Mouse (Mus musculus): ENCODE measurements around the gene Cracr2b. TPM values are rescaled to one million over a fixed set of nuclear protein-coding genes. Genes with fewer than 3 reads are reported as not detected.
"Not testable (repeated sequence)": the region's sequence is repeated elsewhere in the genome, so short reads cannot be mapped to it uniquely, and the experiment has no call there.

The Cracr2b gene
- polyA plus RNA-seq, 1 experiment from 2014 or later = 8.3 TPM

DNA sequence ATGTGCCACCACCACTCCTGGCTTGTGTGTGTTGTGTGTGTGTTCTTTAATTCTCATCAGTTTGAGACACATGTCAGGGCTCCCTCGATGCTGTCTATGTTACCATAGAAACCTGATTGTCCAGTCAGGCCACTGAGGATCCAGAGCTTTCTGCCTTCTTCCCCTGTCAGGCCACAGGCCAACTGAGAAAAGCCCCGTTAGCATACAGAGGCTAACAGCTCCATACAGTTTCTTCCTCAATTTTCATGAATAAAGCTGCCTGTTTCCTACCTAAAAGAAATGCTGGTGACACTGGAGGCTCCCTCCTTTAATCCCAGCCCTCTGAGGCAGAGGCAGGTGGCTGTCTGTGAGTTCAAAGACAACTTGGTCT is 24.4 kb upstream of the Cracr2b start:
- DNase-seq (ENCODE audit: low spot score) = no peak
- Histone ChIP-seq H3K9me3 (no peaks in the 10 kb centered on the region), H3K4me1 (peaks cover 62% of the 10 kb centered on the region), H3K27me3 (replicated peaks; ENCODE audit: low read depth, poor library complexity, severe bottlenecking) (no peaks in the 10 kb centered on the region), H3K4me3 (peak overlapping the region; percentile 66), H3K27ac (replicated peaks) (peak overlapping the region; percentile 88), H3K36me3 (replicated peaks) (peaks cover 69% of the 10 kb centered on the region)
- 59% methylated on average over 2 of the region's 2 CpGs for WGBS

DNA sequence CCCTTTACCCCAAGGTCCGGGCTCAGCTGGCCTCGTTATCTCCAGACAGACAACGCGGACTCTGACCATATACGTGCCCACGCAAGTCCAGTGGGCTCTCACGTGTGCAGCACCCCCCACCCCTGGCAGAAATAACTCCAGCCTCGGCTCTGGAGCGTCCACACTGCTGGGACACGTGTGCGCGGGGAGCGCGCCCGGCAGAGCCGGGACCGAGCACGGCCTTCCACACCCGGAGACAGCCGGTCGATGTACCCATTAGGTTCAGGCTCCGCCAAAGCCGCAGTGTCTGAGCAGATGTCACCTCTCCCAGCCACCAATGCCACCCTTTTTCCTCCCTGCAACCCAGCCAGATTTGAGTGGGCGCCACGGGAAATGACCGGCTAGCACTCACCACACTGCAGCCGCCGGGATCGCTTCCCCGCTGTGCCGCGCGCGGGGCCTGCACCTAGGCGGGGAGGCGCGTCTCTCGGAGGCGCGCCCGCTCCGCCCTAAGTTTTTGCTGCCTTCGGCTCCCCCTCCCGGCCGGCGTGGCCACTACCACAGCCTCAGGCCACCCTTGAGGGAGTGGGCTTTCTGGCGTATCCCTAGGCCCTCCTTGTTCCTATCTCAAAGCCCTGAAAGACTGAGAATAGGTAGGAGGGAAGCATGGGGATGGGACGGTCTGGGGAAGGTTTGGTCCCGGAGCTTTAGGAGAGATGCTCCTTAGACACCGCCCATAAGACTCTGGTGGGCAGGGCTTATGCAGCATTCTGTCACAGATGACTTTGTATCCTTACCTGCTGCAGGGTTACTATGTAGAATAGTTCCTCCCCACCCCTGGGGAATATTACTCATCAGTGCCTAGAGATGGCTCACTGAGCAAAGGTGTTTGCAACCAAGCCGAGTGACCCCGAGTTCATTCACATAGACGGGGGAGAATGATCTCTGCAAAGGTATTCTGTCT is 23.4 kb upstream of the Cracr2b start, which contains the start of gene Slc25a22:
Gene Slc25a22, minus strand, starts transcription at position 715 of the 943 bp plus-strand sequence.
- DNase-seq (ENCODE audit: low spot score) = peak; percentile 89
- Histone ChIP-seq H3K4me1 (peaks cover 71% of the 10 kb centered on the region), H3K9me3 (no peaks in the 10 kb centered on the region), H3K27me3 (replicated peaks; ENCODE audit: low read depth, poor library complexity, severe bottlenecking) (no peaks in the 10 kb centered on the region), H3K36me3 (replicated peaks) (peaks cover 69% of the 10 kb centered on the region), H3K27ac (replicated peaks) (peak within 1 kb of the TSS; percentile 88), H3K4me3 (peak within 1 kb of the TSS; percentile 66)
- WGBS = 6% methylated on average over 53 of the region's 53 CpGs

DNA sequence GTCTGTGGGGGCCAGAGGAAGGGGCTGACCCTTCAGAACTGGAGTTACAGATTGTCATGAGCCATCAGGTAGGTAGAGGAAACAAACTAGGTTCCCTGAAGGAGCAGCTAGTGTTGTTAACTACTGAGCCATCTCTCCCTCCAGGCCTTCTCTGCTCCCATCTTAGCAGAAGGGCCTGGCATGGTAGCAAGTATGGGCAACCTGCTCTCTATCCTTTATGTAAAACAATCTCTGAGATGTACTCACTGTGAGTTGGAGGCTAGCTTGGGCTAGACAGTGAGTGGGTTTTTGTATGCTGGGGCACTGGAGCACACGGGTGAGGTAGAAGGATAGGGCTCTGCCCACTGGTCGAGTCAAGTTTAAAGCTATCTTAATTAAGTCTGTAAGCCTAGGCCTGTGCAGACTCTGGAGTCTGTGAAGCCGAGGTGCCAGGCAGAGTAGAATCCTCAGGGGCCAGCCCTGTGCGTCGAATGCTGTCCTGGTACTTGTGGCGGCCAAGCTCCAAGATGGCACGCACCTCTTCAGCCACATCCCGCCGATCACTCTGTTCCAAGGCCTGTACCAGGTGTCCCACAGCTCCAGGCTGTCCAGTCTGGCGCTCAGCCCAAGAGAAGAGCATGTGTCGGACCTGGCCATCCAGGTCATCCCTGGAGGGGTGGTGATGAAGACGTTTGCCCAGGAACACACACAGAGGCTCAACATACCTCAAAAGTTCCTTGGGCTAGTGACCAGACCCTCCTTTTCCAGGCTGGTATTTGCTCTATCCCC is 22.5 kb upstream of the Cracr2b start:
- no peak for DNase-seq (ENCODE audit: low spot score)
- Histone ChIP-seq H3K27ac (replicated peaks) (no peak overlapping the region), H3K4me3 (no peak overlapping the region), H3K9me3 (no peaks in the 10 kb centered on the region), H3K27me3 (replicated peaks; ENCODE audit: low read depth, poor library complexity, severe bottlenecking) (no peaks in the 10 kb centered on the region), H3K4me1 (peaks cover 73% of the 10 kb centered on the region), H3K36me3 (replicated peaks) (peaks cover 63% of the 10 kb centered on the region)
- WGBS = 94% methylated on average over 12 of the region's 12 CpGs

DNA sequence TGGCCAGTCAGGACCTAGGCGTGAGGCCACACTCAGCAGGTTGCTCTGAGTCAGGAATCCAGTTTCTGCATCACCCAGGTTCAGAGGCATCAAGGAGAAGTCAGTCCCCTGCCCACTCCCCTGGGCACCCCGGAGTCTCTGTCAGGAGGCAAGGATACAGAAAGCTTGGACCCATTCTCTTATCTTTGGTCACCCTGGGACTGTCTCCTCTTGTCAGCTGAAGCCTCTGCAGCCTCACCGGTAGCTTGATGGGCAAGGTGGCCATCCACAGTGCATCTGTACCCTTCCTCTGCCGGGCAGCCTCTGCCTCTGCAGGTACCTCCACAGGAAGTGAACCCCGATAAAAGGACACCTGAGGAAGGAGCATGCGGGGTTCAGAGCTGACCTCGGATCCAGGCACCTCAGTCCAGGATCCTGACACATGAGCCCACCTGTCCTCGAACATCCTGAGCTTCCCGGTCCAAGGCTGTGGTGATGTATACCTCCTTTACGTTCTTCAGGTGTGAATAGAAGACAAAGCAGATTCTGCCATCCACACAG is 21.7 kb upstream of the Cracr2b start:
- WGBS = 95% methylated on average over 10 of the region's 10 CpGs
- H3K4me3 ChIP-seq = no peak overlapping the region; the same call in 1 of the 2 replicates
- no peak overlapping the region for H3K27ac ChIP-seq (replicated peaks)
- H3K4me1 ChIP-seq = peaks cover 73% of the 10 kb centered on the region
- H3K27me3 ChIP-seq (replicated peaks; ENCODE audit: low read depth, poor library complexity, severe bottlenecking) = no peaks in the 10 kb centered on the region
- H3K36me3 ChIP-seq (replicated peaks) = peaks cover 57% of the 10 kb centered on the region
- no peaks in the 10 kb centered on the region for H3K9me3 ChIP-seq
- DNase-seq (ENCODE audit: low spot score) = no peak

DNA sequence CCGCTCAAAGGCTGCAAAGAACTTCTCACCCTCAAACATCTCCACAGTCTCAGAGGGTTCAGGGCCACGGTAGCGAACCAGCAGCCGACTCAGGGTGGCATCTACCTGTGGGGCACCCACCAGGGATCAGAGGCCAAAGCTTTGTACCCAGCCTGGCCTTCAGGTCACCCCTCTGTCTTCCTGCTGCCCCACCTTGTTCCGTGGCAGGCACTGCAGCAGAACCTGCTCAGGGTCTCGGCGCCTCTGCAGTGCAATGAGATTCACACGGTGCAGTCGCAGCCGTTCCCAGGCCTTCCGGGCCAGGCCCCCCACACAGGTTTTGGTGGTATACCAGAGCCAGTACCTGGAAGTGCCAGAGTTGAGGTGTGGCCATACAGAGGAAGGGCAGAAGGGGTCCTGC is 21.1 kb upstream of the Cracr2b start:
- H3K36me3 ChIP-seq (replicated peaks) = peaks cover 57% of the 10 kb centered on the region
- 94% methylated on average over 11 of the region's 11 CpGs for WGBS

DNA sequence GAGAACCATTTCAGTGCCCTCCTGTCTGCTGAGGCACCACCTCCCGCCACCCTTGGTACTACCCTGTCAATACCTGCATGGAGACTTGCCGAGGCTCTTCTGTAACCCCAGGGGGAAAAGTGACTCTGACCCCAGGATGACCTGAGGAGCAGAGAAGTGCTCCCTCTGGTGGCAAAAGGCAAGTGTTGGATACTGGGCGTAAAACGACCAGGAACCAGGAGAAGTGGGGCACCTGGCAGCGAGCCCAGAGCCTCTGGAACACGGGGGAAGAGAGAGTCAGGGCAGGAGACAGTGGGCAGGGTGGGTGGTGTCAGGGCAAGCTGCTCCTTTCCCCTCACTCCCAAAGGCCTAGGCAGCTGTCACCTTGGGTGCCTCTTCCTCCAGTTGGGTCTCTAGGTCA is 20.3 kb upstream of the Cracr2b start:
- Histone ChIP-seq H3K27me3 (replicated peaks; ENCODE audit: low read depth, poor library complexity, severe bottlenecking) (no peaks in the 10 kb centered on the region), H3K27ac (replicated peaks) (no peak overlapping the region), H3K4me3 (0 out of 2 replicates have a peak overlapping the region, but pooled peaks have one; percentile 4), H3K36me3 (replicated peaks) (peaks cover 57% of the 10 kb centered on the region), H3K4me1 (peaks cover 62% of the 10 kb centered on the region), H3K9me3 (no peaks in the 10 kb centered on the region)
- WGBS = 36% methylated on average over 6 of the region's 6 CpGs
- peak; percentile 50 for DNase-seq (ENCODE audit: low spot score)

More for the DNA sequence above, 21.1 kb upstream of the Cracr2b start:
- Histone ChIP-seq H3K27ac (replicated peaks) (no peak overlapping the region), H3K4me1 (peaks cover 70% of the 10 kb centered on the region), H3K4me3 (no peak overlapping the region), H3K9me3 (no peaks in the 10 kb centered on the region), H3K27me3 (replicated peaks; ENCODE audit: low read depth, poor library complexity, severe bottlenecking) (no peaks in the 10 kb centered on the region)
- no peak for DNase-seq (ENCODE audit: low spot score)

DNA sequence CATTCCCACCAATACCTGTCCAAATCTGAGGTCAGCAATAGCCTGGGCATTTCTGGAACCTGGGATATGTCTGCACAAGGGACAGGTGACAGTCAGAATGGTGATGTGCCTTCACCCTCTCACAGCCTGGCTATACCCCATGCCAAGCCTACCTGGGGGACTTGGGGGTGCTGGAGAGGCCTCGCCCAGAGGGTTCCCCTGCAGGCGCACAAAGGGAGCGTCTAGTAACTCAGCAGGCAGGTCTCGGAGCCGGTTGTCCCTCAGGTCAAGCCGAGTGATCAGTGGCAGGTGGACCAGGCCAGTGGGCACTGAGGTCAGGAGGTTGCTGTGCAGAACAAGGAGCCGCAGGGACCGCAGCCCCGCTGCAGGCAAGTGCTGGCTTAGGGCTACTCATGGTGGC is 19.4 kb upstream of the Cracr2b start:
- DNase-seq (ENCODE audit: low spot score) = no peak
- no peaks in the 10 kb centered on the region for H3K27me3 ChIP-seq (replicated peaks; ENCODE audit: low read depth, poor library complexity, severe bottlenecking)
- H3K4me3 ChIP-seq = no peak overlapping the region
- WGBS = 89% methylated on average over 9 of the region's 9 CpGs
- H3K4me1 ChIP-seq = peaks cover 53% of the 10 kb centered on the region
- peaks cover 51% of the 10 kb centered on the region for H3K36me3 ChIP-seq (replicated peaks)
- H3K27ac ChIP-seq (replicated peaks) = no peak overlapping the region
- H3K9me3 ChIP-seq = no peaks in the 10 kb centered on the region

DNA sequence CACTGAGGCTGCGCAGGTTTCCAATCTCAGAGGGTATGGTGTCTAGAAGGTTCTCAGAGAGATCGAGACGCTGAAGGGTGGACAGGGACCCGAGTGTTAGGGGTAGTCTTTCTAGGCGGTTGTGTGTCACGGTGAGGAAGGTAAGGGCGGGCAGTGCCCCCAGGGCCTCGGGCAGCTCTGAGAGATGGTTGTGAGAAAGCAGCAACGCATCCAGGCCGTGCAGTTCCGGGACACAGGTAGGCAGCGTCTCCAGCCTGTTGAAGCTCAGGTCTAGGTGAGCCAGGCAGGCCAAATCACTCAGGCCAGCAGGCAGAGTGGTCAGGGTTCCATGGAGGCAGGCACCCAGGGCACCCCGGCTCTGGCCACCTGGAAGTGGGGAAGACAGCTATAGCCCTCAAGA is 18.7 kb upstream of the Cracr2b start:
- H3K9me3 ChIP-seq = no peaks in the 10 kb centered on the region
- DNase-seq (ENCODE audit: low spot score) = no peak
- H3K27ac ChIP-seq (replicated peaks) = peak overlapping the region; percentile 87; the same call in 1 of the 2 replicates
- peak overlapping the region; percentile 64 for H3K4me3 ChIP-seq
- H3K4me1 ChIP-seq = peaks cover 47% of the 10 kb centered on the region
- H3K36me3 ChIP-seq (replicated peaks) = peaks cover 51% of the 10 kb centered on the region
- 91% methylated on average over 13 of the region's 13 CpGs for WGBS
- no peaks in the 10 kb centered on the region for H3K27me3 ChIP-seq (replicated peaks; ENCODE audit: low read depth, poor library complexity, severe bottlenecking)

DNA sequence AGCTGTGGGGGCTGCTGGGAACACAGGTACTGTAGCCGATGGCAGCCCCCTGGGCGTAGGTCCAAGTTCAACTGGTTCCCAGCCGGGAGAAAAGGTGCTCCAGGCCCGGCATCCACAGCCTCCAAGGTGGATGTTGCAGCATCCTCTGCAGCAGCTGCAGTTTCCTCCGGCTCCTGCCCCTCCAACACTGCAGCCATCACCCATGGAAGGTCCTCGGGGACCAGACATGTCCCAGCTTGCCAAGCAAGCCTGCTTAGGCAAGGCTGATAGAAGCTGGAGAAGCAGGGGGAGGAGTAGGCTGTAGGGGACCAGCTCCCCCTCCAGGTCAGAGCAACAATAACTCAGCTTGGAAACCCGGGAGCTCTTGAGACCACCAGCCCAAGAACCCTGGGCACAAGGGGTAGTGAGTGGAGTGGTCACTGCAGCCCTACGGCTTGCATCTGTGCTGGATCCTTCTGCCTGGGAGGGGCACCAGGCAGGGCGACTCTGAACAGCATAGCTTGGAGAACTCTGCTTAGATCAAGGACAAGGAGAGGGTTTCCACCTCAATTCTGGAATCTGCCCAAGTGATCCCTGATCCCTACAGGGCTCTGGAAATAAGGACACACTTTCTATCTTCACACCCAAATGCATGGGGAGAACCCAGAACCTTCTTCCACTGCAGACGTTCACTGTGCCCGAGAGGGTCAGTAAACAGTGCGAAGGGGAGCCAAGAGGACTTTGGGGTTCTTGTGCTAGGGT is 17.6 kb upstream of the Cracr2b start:
- Histone ChIP-seq H3K27me3 (replicated peaks; ENCODE audit: low read depth, poor library complexity, severe bottlenecking) (no peaks in the 10 kb centered on the region), H3K27ac (replicated peaks) (peak overlapping the region; percentile 87), H3K4me1 (peaks cover 42% of the 10 kb centered on the region), H3K9me3 (no peaks in the 10 kb centered on the region), H3K4me3 (peak overlapping the region; percentile 64), H3K36me3 (replicated peaks) (peaks cover 45% of the 10 kb centered on the region)
- peak; percentile 72 for DNase-seq (ENCODE audit: low spot score)
- 34% methylated on average over 12 of the region's 12 CpGs for WGBS

DNA sequence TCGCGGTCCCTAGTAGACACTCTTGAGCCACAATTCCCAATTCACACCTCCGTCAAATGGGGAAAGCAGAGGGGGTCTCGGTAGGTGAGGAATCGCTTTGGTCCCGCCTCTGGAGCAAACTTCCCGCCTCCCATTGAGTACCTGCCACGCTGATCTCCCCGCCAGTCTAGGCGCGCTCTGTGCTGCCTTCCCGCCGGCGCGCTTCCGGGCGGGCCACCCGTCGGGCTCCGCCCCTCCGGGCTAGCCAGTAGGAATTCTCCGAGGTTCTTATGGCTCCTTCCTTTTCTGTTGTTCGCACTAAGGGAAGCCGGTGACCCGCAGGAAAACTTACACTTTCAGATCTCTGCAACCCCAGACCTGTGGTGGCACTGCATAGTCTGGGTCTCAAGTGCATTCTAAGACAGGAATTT is 17.1 kb upstream of the Cracr2b start, which contains the start of gene Pidd1:
Gene Pidd1, minus strand, starts transcription at position 198 of the 410 bp plus-strand sequence.
- Histone ChIP-seq H3K4me1 (peaks cover 47% of the 10 kb centered on the region), H3K9me3 (no peaks in the 10 kb centered on the region), H3K4me3 (peak within 1 kb of the TSS; percentile 64), H3K27me3 (replicated peaks; ENCODE audit: low read depth, poor library complexity, severe bottlenecking) (no peaks in the 10 kb centered on the region), H3K36me3 (replicated peaks) (peaks cover 45% of the 10 kb centered on the region), H3K27ac (replicated peaks) (peak within 1 kb of the TSS; percentile 87)
- DNase-seq (ENCODE audit: low spot score) = peak; percentile 90
- WGBS = under 1% methylated on average over 25 of the region's 25 CpGs

DNA sequence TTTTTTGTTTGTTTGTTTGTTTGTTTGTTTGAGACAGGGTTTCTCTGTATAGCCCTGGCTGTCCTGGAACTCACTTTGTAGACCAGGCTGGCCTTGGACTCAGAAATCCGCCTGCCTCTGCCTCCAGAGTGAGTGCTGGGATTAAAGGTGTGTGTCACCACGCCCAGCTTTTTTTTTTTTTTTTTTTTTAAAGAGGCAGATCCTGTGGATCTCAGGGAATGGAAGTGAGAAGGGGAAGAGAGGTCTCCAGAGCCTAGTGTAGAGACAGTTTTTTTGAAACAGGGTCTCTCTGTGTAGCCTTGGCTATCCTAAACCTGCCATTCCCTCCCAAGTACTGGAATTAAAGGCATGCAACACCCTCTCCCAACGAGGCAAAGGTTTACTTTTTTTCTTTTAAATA is 14.5 kb upstream of the Cracr2b start:
- H3K9me3 ChIP-seq; H3K27me3 ChIP-seq (replicated peaks; ENCODE audit: low read depth, poor library complexity, severe bottlenecking); DNase-seq (ENCODE audit: low spot score): not testable (repeated sequence)
- H3K27ac ChIP-seq (replicated peaks) = 0 out of 2 replicates have a peak overlapping the region, but pooled peaks have one; percentile 95
- 86% methylated on average over 3 of the region's 3 CpGs for WGBS
- H3K4me1 ChIP-seq = peaks cover 47% of the 10 kb centered on the region
- peak overlapping the region; percentile 96 for H3K4me3 ChIP-seq
- peaks cover 45% of the 10 kb centered on the region for H3K36me3 ChIP-seq (replicated peaks)

All from embryonic facial prominence, embryonic 10.5 days (tissue).